Mouse (Mus musculus): ENCODE data around the gene Mylk2.

DNA sequence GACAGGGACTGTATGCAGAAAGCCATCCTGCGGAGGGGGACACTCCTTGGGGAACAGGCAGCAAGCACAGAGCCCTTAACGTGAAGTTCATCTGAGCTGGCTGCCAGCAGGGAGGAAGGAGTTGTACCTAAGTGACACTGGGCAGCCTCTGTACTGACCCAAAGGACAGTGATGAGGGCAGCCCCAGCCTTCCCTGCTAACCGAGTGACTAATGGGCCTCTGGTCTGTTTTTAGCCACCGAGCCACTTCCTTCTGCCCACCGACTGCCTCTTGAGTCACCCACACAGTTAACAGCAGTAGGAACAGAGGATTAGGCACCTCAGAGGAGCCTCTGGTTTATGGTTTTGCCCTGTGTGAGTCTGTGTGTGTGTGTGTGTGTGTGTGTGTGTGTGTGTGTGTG is 16.2 kb downstream of the Mylk2 start:
- TF ChIP-seq CTCF (IDR thresholded peaks at IDR 0.05 in 2 of 3, conservative IDR thresholded peaks at IDR 0.05 in 1 of 3; ENCODE audit: control insufficient read depth in 1 of 3, insufficient read depth in 1 of 3, low read depth in 2 of 3, low read length in 3 of 3, poor library complexity in 1 of 3, severe bottlenecking in 1 of 3) (no peak), UBTF (IDR thresholded peaks at IDR 0.05; ENCODE audit: borderline replicate concordance, insufficient read depth, low read depth, low read length) (no peak), POLR2A (IDR thresholded peaks at IDR 0.05; ENCODE audit: control insufficient read depth in 1 of 2, insufficient read depth in 1 of 2, low read depth in 1 of 2, low read length in 2 of 2, poor library complexity in 1 of 2) (no peak)
